Mouse (Mus musculus): ENCODE results near the gene Slc1a5.

DNA sequence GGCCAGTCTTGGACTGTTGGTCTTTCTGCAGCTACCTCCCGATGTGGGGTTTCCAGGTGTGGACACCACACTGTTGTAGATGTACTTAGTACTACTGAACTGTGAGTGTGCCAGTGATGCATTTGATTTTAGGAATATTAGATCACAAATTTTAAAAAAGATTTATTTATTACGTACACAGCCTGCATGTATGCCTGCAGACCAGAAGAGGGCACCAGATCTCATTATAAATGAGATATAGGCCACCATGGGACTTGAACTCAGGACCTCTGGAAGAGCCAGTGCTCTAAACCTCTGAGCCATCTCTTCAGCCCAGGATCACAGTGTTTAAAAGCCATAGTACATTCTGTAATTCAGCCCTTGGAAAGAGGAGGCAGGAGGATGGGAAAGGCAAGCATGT lies 31.4 kb downstream of the Slc1a5 start:
- TF ChIP-seq TAL1 (IDR thresholded peaks at IDR 0.05; ENCODE audit: low read length) (no peak), GATA1 (IDR thresholded peaks at IDR 0.05; ENCODE audit: low read length) (no peak)
